Mouse (Mus musculus): ENCODE measurements around the gene Gtf2ird1.

- TF ChIP-seq CEBPB (IDR thresholded peaks at IDR 0.05; ENCODE audit: insufficient read depth, poor library complexity, severe bottlenecking) (no peak), USF1 (IDR thresholded peaks at IDR 0.05; ENCODE audit: low read depth) (no peak), POLR2A (IDR thresholded peaks at IDR 0.05; ENCODE audit: insufficient read length, low read depth) (no peak)
These were observed 17.0 kb downstream of the Gtf2ird1 start for GRCm38 (mm10) chr5:134439481-134439880.

Data from myocyte (in vitro differentiated cells).